Mouse (Mus musculus) regulatory T cell (primary cell): ENCODE measurements around the gene Xrra1.
"Not testable (repeated sequence)": the region's sequence is repeated elsewhere in the genome, so short reads cannot be mapped to it uniquely, and the experiment has no call there.

ENCODE experiments used
- in situ Hi-C: fragments of 300-600 bp; cut with MboI, MseI; formaldehyde crosslinking; loops from one replicate; pipeline ENCODE4 v1.15.1; 2025; ENCODE audit warnings: high pct_unique_total_duplicates

The Xrra1 gene

GRCm38 (mm10) chr7:99858813-99859585, at the start of gene Xrra1:
Xrra1 (plus strand) TSS chr7:99859116.
- in situ Hi-C loops = loop anchor here (5.0 kb wide), 2 partner anchors 37 to 377 kb away; partner anchors contain the start of gene Rps3

GRCm38 (mm10) chr7:99810814-99811213, 48.1 kb upstream of the Xrra1 start:
- in situ Hi-C loops = loop anchor here (5.0 kb wide), 1 partner anchor 66 kb away; no protein-coding TSS in a partner anchor

GRCm38 (mm10) chr7:99811661-99812060, 47.3 kb upstream of the Xrra1 start:
- in situ Hi-C loops = loop anchor here (5.0 kb wide), 1 partner anchor 66 kb away; no protein-coding TSS in a partner anchor

GRCm38 (mm10) chr7:99813394-99813793, 45.5 kb upstream of the Xrra1 start:
- in situ Hi-C loops = loop anchor here (5.0 kb wide), 1 partner anchor 64 kb away; no protein-coding TSS in a partner anchor

- in situ Hi-C loops = not testable (repeated sequence)
Measured at GRCm38 (mm10) chr7:99818181-99818725, 40.7 kb upstream of the Xrra1 start.

GRCm38 (mm10) chr7:99821953-99822352, 37.0 kb upstream of the Xrra1 start:
- in situ Hi-C loops = loop anchor here (5.0 to 10.0 kb wide), 2 partner anchors 35 to 437 kb away; partner anchors contain the start of genes Gdpd5 and Xrra1

- in situ Hi-C loops = loop anchor here (5.0 to 10.0 kb wide), 2 partner anchors 35 to 438 kb away; partner anchors contain the start of genes Gdpd5 and Xrra1
Measured at GRCm38 (mm10) chr7:99822426-99822825, 36.5 kb upstream of the Xrra1 start.

- in situ Hi-C loops = loop anchor here (5.0 to 10.0 kb wide), 2 partner anchors 34 to 438 kb away; partner anchors contain the start of genes Gdpd5 and Xrra1
Measured at GRCm38 (mm10) chr7:99823045-99823663, 35.8 kb upstream of the Xrra1 start.

- in situ Hi-C loops = loop anchor here (5.0 to 10.0 kb wide), 2 partner anchors 32 to 440 kb away; partner anchors contain the start of genes Gdpd5 and Xrra1
Measured at GRCm38 (mm10) chr7:99824649-99825483, 34.0 kb upstream of the Xrra1 start.

- in situ Hi-C loops = loop anchor here (10.0 kb wide), 1 partner anchor 441 kb away; the partner anchor contains the start of gene Gdpd5
Measured at GRCm38 (mm10) chr7:99825511-99825910, 33.4 kb upstream of the Xrra1 start.

GRCm38 (mm10) chr7:99826096-99826495, 32.8 kb upstream of the Xrra1 start:
- in situ Hi-C loops = loop anchor here (10.0 kb wide), 1 partner anchor 441 kb away; the partner anchor contains the start of gene Gdpd5

- in situ Hi-C loops = loop anchor here (10.0 kb wide), 1 partner anchor 443 kb away; the partner anchor contains the start of gene Gdpd5
Measured at GRCm38 (mm10) chr7:99828083-99828570, 30.8 kb upstream of the Xrra1 start, which contains the start of gene Neu3. Neu3 (minus strand) TSS chr7:99828417.

- in situ Hi-C loops = no loop called here
Measured at GRCm38 (mm10) chr7:99833115-99833845, 25.6 kb upstream of the Xrra1 start.

GRCm38 (mm10) chr7:99833846-99834222, 25.1 kb upstream of the Xrra1 start:
- in situ Hi-C loops = no loop called here

- in situ Hi-C loops = no loop called here
Measured at GRCm38 (mm10) chr7:99834314-99834853, 24.5 kb upstream of the Xrra1 start.

- in situ Hi-C loops = no loop called here
Measured at GRCm38 (mm10) chr7:99836781-99837180, 22.1 kb upstream of the Xrra1 start.

GRCm38 (mm10) chr7:99837358-99838071, 21.4 kb upstream of the Xrra1 start:
- in situ Hi-C loops = no loop called here

GRCm38 (mm10) chr7:99838241-99838640, 20.7 kb upstream of the Xrra1 start:
- in situ Hi-C loops = no loop called here
